Mouse (Mus musculus): ENCODE data around the gene Cdk6. TPM values are rescaled to one million over a fixed set of nuclear protein-coding genes. Genes with fewer than 3 reads are reported as not detected.
"Not testable (repeated sequence)": the region's sequence is repeated elsewhere in the genome, so short reads cannot be mapped to it uniquely, and the experiment has no call there.

Gene Cdk6
- polyA plus RNA-seq, 1 experiment = 9.7 TPM

- H3K27me3 ChIP-seq (ENCODE audit: control insufficient read depth, insufficient read depth, low read length) = no peaks in the 10 kb centered on the region
- DNase-seq (ENCODE audit: low read depth in 1 of 2, low spot score in 2 of 2) = no peak
- no peak overlapping the region for H3K27ac ChIP-seq (ENCODE audit: insufficient read depth, low read length)
- TF ChIP-seq POLR2A (IDR thresholded peaks at IDR 0.05; ENCODE audit: low read depth, low read length) = no peak
- no peak for TF ChIP-seq CTCF (IDR thresholded peaks at IDR 0.05; ENCODE audit: extremely low read depth, insufficient read depth, insufficient read length, insufficient replicate concordance)
- H3K4me1 ChIP-seq (ENCODE audit: control insufficient read depth, insufficient read depth, insufficient read length) = no peaks in the 10 kb centered on the region
- no peaks in the 10 kb centered on the region for H3K36me3 ChIP-seq (ENCODE audit: control insufficient read depth, insufficient read depth, low read length)
- H3K4me3 ChIP-seq (ENCODE audit: extremely low read depth, insufficient read depth, insufficient read length) = no peak overlapping the region
These were observed 32.2 kb upstream of the Cdk6 start for GRCm38 (mm10) chr5:3309122-3309521.

DNA sequence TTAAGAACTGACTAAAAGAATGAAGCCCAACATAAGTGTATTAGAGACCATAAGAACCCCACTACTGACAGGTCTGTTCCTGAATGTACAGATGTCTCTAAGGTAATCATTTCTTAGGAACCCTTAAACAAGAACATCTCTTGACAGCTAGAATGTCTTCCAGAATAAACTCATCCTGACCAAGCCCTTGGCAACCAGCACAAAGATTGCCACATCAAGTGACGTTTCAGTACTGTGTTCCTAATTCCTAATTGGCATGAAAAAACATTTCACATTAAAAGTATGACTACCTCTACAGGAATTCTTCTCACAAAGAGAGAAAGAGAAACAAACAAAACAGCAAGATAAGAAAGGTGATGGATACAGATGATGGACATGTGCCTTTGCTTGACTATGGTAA, 31.7 kb upstream of the Cdk6 start:
- no peaks in the 10 kb centered on the region for H3K36me3 ChIP-seq (ENCODE audit: control insufficient read depth, insufficient read depth, low read length)
- TF ChIP-seq POLR2A (IDR thresholded peaks at IDR 0.05; ENCODE audit: low read depth, low read length) (no peak), CTCF (IDR thresholded peaks at IDR 0.05; ENCODE audit: extremely low read depth, insufficient read depth, insufficient read length, insufficient replicate concordance) (no peak)
- H3K4me3 ChIP-seq (ENCODE audit: extremely low read depth, insufficient read depth, insufficient read length) = no peak overlapping the region
- no peak overlapping the region for H3K27ac ChIP-seq (ENCODE audit: insufficient read depth, low read length)
- WGBS = 89% methylated on average over 1 of the region's 1 CpGs
- no peaks in the 10 kb centered on the region for H3K27me3 ChIP-seq (ENCODE audit: control insufficient read depth, insufficient read depth, low read length)
- DNase-seq (ENCODE audit: low read depth in 1 of 2, low spot score in 2 of 2) = no peak
- H3K4me1 ChIP-seq (ENCODE audit: control insufficient read depth, insufficient read depth, insufficient read length) = no peaks in the 10 kb centered on the region

DNA sequence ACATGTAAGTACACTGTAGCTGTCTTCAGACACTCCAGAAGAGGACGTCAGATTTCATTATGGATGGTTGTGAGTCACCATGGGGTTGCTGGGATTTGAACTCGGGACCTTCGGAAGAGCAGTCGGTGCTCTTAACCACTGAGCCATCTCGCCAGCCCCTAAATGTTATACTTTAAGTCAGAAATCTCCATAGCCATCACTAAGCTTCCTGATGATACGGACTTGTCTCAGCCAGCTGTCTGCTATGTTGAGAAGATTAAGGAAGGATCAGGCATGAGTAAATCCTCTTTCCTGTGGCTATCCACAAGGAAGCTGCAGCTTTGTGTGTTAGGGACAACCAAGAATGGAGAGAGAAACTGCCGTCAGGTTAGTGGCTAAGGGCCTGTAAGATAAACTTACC, 30.1 kb upstream of the Cdk6 start:
- H3K4me3 ChIP-seq (ENCODE audit: extremely low read depth, insufficient read depth, insufficient read length); H3K4me1 ChIP-seq (ENCODE audit: control insufficient read depth, insufficient read depth, insufficient read length); H3K27ac ChIP-seq (ENCODE audit: insufficient read depth, low read length); DNase-seq (ENCODE audit: low read depth in 1 of 2, low spot score in 2 of 2); H3K27me3 ChIP-seq (ENCODE audit: control insufficient read depth, insufficient read depth, low read length); H3K36me3 ChIP-seq (ENCODE audit: control insufficient read depth, insufficient read depth, low read length): not testable (repeated sequence)
- WGBS = 93% methylated on average over 7 of the region's 7 CpGs

DNA sequence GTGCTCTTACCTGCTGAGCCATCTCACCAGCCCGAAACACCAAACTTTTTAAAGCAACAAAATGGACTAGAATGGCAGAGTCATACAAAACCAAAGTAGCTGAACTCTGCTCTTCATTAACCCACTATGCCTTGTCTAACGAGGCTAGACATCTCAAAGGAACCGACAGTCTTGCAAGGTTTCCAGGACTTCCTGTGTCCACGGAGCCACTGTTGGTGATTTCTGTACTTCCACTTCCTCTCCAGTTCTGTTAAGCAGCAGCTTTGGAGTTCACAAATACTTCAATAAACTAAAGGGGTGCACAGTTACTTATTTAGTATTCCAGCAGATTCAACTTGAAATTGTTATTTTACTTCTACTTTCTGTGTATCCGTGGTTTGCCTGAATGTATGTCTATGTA, 23.6 kb upstream of the Cdk6 start:
- not testable (repeated sequence) for H3K4me1 ChIP-seq (ENCODE audit: control insufficient read depth, insufficient read depth, insufficient read length); DNase-seq (ENCODE audit: low read depth in 1 of 2, low spot score in 2 of 2); H3K27ac ChIP-seq (ENCODE audit: insufficient read depth, low read length); H3K36me3 ChIP-seq (ENCODE audit: control insufficient read depth, insufficient read depth, low read length); H3K27me3 ChIP-seq (ENCODE audit: control insufficient read depth, insufficient read depth, low read length); H3K4me3 ChIP-seq (ENCODE audit: extremely low read depth, insufficient read depth, insufficient read length)
- WGBS = 47% methylated on average over 5 of the region's 5 CpGs

GRCm38 (mm10) chr5:3320225-3320624, 21.1 kb upstream of the Cdk6 start:
- no peak overlapping the region for H3K4me3 ChIP-seq (ENCODE audit: extremely low read depth, insufficient read depth, insufficient read length)
- WGBS = 77% methylated on average over 1 of the region's 1 CpGs

GRCm38 (mm10) chr5:3322052-3322451, 19.2 kb upstream of the Cdk6 start:
- 90% methylated on average over 6 of the region's 6 CpGs for WGBS
- Histone ChIP-seq H3K27me3 (ENCODE audit: control insufficient read depth, insufficient read depth, low read length) (no peaks in the 10 kb centered on the region), H3K27ac (ENCODE audit: insufficient read depth, low read length) (no peak overlapping the region), H3K4me1 (ENCODE audit: control insufficient read depth, insufficient read depth, insufficient read length) (no peaks in the 10 kb centered on the region), H3K4me3 (ENCODE audit: extremely low read depth, insufficient read depth, insufficient read length) (no peak overlapping the region), H3K36me3 (ENCODE audit: control insufficient read depth, insufficient read depth, low read length) (no peaks in the 10 kb centered on the region)
- DNase-seq (ENCODE audit: low read depth in 1 of 2, low spot score in 2 of 2) = no peak
- TF ChIP-seq POLR2A (IDR thresholded peaks at IDR 0.05; ENCODE audit: low read depth, low read length) (no peak), CTCF (IDR thresholded peaks at IDR 0.05; ENCODE audit: extremely low read depth, insufficient read depth, insufficient read length, insufficient replicate concordance) (no peak)

More at GRCm38 (mm10) chr5:3320225-3320624, 21.1 kb upstream of the Cdk6 start:
- Histone ChIP-seq H3K27me3 (ENCODE audit: control insufficient read depth, insufficient read depth, low read length) (no peaks in the 10 kb centered on the region), H3K4me1 (ENCODE audit: control insufficient read depth, insufficient read depth, insufficient read length) (no peaks in the 10 kb centered on the region), H3K27ac (ENCODE audit: insufficient read depth, low read length) (no peak overlapping the region), H3K36me3 (ENCODE audit: control insufficient read depth, insufficient read depth, low read length) (no peaks in the 10 kb centered on the region)
- TF ChIP-seq CTCF (IDR thresholded peaks at IDR 0.05; ENCODE audit: extremely low read depth, insufficient read depth, insufficient read length, insufficient replicate concordance) (no peak), POLR2A (IDR thresholded peaks at IDR 0.05; ENCODE audit: low read depth, low read length) (no peak)
- DNase-seq (ENCODE audit: low read depth in 1 of 2, low spot score in 2 of 2) = no peak

- no peak for TF ChIP-seq CTCF (IDR thresholded peaks at IDR 0.05; ENCODE audit: extremely low read depth, insufficient read depth, insufficient read length, insufficient replicate concordance)
- 80% methylated on average over 4 of the region's 4 CpGs for whole genome bisulfite sequencing
- H3K36me3 ChIP-seq (ENCODE audit: control insufficient read depth, insufficient read depth, low read length) = no peaks in the 10 kb centered on the region
These were observed 17.2 kb upstream of the Cdk6 start for GRCm38 (mm10) chr5:3324116-3324515.

DNA sequence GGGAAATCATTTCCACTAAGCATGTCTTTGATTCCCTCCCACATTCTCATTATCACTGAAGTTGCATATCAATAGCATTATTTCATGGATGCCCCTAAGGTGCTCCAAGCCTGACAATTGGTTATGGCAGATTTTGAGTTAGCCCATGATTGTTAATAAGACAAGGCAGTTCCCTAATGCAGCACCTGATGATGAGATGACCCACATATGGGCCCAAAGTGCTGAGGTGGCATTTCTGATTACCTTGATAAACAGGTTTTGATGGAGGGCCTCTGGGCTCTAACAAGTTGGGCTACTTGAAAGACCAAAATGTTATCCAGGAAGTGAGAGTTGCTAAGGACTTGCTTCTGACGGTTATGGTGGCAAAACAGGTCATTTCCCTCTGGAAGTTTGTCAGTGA, 11.9 kb upstream of the Cdk6 start:
- TF ChIP-seq CTCF (IDR thresholded peaks at IDR 0.05; ENCODE audit: extremely low read depth, insufficient read depth, insufficient read length, insufficient replicate concordance) (no peak), POLR2A (IDR thresholded peaks at IDR 0.05; ENCODE audit: low read depth, low read length) (no peak)
- Histone ChIP-seq H3K27ac (ENCODE audit: insufficient read depth, low read length) (no peak overlapping the region), H3K27me3 (ENCODE audit: control insufficient read depth, insufficient read depth, low read length) (no peaks in the 10 kb centered on the region), H3K4me1 (ENCODE audit: control insufficient read depth, insufficient read depth, insufficient read length) (no peaks in the 10 kb centered on the region), H3K4me3 (ENCODE audit: extremely low read depth, insufficient read depth, insufficient read length) (no peak overlapping the region), H3K36me3 (ENCODE audit: control insufficient read depth, insufficient read depth, low read length) (no peaks in the 10 kb centered on the region)
- no peak for DNase-seq (ENCODE audit: low read depth in 1 of 2, low spot score in 2 of 2)
- WGBS = 66% methylated on average over 1 of the region's 1 CpGs

More at GRCm38 (mm10) chr5:3324116-3324515, 17.2 kb upstream of the Cdk6 start:
- Histone ChIP-seq H3K4me3 (ENCODE audit: extremely low read depth, insufficient read depth, insufficient read length) (no peak overlapping the region), H3K27me3 (ENCODE audit: control insufficient read depth, insufficient read depth, low read length) (no peaks in the 10 kb centered on the region), H3K4me1 (ENCODE audit: control insufficient read depth, insufficient read depth, insufficient read length) (no peaks in the 10 kb centered on the region), H3K27ac (ENCODE audit: insufficient read depth, low read length) (no peak overlapping the region)
- no peak for DNase-seq (ENCODE audit: low read depth in 1 of 2, low spot score in 2 of 2)

All from spleen, adult 2 months (tissue).